Mouse (Mus musculus) spleen, adult 2 months (tissue): ENCODE results near the gene Terb1.

Experiments
- CTCF ChIP-seq: fragments of 200-500 bp; IDR thresholded peaks from 2 replicates; pipeline ENCODE4 v1.5.1; 2011; ENCODE audit warnings: mild to moderate bottlenecking, inconsistent platforms; ENCODE audit not compliant: insufficient read depth, insufficient read length, insufficient replicate concordance; ENCODE audit errors: extremely low read depth
- POLR2A ChIP-seq: fragments of 200-500 bp; IDR thresholded peaks from 2 replicates; pipeline ENCODE4 v1.6.1; 2011; ENCODE audit warnings: low read depth, low read length, inconsistent platforms

GRCm38 (mm10) chr8:104441613-104442012 lies 68.1 kb downstream of the Terb1 start:
- TF ChIP-seq POLR2A: no peak
- no peak for TF ChIP-seq CTCF
